Mouse (Mus musculus): ENCODE data around the gene Rbm38.
A peak's percentile ranks its signal among the peaks of the same experiment; 100 is the strongest.

The Rbm38 gene

DNA sequence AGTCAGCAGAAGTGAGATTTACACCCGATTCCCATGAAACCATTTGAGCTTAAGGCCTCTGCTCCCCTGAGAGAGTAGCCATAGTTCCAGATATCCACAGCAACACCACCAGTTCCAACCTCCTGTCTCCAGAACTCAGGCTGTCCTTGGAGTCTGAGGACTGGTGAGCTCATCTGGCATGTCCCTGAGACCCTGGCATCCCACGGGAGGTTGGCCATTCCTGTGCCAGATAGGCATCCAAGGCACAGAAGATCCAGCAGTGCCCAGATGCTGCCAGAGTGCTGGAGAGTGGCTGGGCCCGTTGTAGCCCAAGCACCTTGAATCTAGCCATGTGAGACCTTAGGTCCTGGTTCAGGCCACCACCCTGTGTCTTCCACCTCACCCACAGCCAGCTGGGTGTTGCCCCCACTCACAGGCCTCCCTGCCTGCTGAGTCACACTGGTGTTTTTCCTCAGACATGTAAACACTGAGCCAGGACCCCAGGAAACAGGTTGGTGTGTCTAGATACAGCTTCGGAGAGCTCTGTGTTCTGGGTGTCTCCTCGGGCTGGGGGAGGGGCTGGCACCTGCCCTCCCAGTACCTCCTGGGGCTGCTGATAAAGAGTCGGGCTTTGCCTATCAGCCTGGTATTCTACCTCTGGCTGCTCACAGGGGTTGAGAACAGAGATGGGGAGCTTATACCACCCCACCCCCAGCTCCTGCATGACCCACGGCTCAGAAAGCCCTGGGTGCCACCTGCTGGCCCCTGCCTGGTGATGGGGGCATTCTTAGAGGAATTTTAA lies 17.7 kb downstream of the Rbm38 start:
- no peak for DNase-seq

DNA sequence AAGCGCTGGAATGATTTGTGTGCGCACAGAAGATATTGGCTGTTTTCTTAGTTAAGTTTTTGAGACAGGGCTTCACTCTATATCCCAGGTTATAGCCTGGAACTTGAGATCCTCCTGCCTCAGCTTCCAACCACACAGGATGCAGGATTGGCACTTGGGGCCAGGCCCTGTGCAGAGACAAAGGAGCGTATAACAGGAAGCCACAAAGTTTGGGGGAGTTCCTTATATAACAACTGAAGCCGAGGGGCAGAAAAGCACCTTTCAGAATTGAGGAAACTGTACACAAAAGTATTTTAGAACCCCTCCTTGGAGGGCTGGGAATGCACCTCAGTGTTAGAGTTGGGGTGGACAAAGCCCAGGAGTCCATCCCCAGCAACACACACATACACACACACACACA lies 18.7 kb downstream of the Rbm38 start:
- no peak for DNase-seq

DNA sequence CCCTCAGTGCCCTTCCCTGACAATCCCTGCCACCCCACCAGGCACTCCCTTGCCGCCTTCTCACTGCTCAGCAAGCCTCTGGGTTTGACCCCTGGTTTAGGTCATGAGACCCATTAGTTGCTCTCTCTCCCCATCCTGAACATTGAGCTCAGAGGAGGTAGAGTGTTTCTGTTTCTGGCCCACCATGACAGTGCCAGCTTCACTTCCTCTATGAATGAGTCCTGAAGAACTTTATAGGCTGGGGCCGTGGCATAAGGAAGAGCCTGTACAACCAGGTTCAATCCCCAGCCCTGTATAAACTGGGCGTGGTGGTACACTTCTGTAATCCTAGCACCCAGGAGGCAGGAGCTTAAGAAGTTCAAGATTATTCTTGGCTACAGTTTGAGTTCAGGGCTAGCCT lies 20.5 kb downstream of the Rbm38 start:
- no peak for DNase-seq

DNA sequence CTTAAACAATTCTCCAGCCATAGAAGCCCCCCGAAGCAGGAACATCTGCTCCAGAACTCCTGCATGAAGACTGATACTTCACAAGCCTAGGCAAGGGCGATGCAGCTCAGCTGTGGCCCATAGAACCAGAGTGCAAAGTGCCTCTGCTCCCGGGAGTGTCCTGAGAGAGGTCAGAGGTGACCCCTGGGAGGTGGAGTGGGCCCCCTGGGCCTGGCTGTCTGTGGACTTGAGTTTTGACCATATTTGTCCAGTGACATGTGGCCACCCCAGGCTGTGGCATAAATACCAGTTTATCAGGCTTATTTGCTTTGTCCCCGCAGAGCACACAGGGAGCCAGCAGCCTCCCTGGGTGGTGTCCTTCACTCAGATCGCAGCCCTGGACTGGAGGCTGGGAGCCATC lies 20.9 kb downstream of the Rbm38 start:
- DNase-seq: no peak

DNA sequence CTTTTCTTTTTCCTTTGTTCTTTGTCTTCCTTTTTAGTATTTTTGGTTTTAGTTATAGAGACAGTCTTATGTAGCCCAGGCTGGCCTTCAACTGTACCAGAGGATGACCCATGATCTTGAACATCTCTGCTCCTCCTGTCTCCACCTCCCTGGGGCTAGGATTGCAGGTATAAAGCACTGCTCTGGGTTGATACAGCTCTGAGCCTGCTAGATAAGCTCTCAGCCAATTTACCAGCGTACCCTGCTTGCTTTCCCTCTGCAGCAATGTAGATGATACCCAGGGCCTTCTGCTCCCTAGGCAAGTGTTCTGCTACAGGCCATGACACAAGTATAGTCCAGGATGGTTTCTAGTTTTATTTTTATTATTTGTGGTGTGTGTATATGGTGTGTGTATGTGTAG lies 21.6 kb downstream of the Rbm38 start:
- DNase-seq: no peak

DNA sequence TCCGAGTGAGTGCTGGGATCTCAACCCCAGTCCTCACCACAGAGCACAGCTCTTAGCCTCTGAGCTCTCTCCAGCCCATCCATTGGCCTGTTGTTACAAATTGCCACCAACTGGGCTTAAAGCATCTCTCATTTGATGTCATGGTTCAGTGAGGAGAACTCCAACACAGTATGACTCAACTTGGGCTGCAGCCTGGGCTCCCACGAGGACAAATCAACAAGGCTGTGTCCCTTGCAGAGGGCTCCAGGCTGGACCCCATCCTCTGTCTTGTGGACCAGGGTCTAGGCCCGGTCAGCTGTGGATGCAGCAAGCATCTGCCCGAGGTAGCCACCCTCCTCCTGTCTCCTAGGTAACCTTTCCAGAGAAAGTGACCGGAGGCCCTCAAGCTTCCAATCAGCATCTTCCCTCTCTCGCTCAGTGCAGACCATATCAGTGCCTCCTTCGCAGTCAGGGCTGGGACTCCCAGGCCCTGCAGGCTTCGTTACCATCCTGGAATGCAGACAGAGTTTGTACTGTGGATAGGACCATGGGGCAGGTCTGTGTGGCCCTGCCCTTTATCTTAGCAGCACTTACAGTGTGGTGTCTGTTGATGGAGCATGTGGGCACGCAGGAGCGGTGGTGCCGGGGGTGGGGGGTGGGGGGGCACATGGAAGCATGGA lies 22.3 kb downstream of the Rbm38 start:
- DNase-seq: no peak

DNA sequence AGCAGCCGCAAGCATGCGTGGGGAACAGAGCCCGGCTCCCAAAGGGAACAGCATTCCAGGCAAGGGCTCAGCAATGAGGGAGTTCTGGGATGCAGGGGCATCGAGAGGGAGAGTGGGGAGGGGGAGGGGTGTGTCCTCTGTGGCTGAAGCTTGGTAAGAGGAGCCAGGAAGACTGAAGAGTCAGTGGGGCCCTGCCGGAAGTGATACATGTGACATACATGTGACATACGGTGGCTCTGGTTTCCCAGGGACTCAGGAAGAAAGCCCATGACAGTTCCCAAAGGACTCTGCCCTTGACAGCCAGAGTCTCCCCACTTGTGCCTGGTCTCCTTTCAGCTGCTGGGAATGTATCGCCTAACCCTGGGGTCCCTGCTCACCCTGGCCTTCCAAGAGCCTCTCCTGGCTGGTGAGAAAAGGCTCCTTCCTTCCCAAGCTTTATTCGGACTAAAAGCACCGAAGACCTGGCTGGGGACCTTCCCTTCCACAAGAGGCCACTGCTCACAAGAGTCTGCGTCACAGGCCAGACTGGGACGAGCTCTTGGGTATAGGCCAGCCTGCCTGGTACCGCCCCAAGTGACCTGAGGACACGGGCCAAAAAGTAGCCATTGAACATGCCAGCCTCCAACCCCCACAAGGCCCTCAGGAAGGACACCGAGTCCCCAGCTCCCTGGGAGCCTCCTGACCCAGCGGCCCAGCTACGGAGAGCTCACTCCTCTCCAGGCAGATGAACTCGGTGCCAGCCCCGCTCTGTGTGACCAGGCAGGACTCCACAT lies 24.1 kb downstream of the Rbm38 start:
- peak; percentile 52 for DNase-seq

DNA sequence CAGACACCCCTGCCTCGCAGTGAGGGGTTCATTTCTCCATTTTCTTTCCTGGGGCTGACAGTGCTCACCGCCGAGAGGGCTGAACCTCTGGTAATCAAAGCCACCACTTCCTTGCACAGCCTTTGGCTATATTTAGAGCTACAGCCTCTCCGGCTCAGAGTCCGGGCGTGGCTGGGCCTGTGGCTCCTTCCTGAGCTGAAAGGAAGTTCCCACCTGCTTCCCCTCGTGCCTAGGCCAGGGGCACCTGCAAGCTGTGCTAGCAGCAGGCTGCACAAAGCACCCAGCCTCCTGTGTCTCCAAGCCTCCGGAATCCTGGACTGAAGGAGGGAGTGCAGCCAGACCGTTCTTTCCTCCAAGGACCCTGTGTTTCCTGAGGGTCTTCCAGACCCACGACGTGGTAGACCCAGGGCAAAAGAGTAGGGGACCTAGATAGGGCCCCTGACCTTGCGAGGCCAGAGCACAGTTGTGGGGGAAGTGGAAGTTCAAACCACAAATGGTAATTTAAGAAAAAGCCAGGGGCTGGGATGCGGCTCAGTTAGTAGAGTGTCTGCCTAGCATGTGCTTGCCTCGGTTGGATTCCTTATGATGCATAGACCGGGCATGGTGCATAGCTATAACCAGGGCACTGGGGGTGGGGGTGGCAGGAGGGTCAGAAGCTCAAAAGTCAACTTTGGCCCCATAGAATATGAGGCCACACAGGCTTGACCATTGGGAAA lies 26.4 kb downstream of the Rbm38 start:
- DNase-seq: peak; percentile 35

DNA sequence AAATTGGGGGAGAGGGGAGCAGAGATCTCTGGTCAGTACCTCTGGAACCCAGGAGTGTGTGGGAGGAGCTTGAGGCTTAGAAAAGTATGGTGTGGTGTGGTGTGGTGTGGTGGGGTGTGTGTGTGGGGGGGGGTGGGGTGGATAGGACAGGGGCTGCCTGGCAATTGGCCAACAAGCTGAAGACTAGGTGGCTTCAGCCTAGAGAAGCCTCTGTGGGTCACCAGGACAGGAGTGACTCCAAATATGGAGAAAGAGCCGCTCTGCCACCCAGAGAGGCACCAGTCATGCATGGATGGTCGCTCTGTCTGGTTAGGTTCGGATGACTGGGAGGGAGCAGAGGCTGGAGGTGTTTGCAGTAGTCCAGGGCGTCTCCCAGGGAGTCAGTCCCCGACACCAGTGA lies 27.2 kb downstream of the Rbm38 start:
- DNase-seq: peak; percentile 47

DNA sequence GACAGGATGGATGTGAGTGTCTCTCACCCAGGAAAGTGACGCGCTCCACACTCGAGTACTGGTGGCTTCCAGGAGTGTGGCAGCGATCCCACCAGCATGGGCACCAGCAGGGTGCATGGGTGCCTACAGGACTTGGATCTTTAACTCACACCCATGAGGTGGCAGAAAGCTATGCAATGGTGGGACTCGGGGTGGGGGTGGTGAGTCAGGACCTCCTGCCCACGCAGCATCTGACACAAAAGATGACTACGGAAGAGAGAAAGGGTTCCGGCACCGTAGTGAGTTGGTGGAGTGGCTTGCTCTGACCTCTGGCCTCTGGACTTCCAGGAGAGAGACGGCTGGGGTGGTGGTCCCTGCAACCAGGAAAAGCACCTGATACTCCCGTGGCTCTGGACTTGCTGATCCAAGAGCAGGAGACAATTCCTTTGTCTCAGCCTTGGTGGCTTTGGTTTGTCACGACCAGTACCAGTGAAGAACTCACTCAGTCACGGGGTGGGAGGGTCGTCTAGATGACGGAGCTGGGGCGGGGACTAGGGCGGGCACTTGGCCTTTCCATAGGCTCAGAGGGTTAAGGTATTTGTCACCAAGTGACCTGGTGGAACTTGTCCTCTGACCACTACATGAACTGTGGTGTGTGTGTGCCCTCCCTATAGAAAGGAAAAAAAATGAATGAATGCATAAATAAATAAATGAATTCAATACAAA lies 27.9 kb downstream of the Rbm38 start:
- no peak for DNase-seq

DNA sequence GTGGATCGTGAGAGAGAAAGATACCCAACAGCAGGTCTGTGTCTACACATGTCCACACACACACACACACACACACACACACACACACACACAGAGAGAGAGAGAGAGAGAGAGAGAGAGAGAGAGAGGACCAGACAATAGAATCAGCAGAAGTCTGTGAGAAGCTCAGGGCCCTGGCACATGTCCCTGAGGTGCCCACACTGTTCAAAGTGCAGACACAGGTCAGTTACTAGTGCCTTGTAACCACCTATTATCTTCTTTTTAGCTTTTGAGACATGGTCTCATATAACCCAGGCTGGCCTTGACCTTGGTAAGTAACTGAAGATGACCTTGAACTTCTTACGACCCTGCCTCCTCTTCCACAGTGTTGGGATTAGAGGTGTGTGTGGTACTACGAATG lies 28.9 kb downstream of the Rbm38 start:
- DNase-seq: no peak

DNA sequence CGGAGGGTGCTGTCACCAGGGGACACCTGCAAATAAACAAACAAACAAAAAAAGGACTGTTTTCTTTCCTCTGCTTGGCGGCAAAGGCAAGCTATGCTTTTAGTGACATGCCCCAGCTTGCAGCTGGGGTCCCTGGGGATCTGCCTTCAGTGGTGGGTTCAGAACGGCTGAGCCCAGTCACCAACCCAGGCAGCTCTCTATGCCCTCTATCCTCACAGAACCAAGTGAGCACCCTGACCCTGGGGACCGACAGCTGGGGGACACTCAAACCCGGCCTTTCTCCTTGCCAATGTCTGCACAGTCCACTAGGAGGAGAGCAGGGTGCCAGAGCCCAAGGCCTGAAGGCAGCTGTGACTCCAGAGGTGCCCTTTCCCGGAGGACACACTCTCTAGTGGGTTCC lies 29.5 kb downstream of the Rbm38 start:
- no peak for DNase-seq

DNA sequence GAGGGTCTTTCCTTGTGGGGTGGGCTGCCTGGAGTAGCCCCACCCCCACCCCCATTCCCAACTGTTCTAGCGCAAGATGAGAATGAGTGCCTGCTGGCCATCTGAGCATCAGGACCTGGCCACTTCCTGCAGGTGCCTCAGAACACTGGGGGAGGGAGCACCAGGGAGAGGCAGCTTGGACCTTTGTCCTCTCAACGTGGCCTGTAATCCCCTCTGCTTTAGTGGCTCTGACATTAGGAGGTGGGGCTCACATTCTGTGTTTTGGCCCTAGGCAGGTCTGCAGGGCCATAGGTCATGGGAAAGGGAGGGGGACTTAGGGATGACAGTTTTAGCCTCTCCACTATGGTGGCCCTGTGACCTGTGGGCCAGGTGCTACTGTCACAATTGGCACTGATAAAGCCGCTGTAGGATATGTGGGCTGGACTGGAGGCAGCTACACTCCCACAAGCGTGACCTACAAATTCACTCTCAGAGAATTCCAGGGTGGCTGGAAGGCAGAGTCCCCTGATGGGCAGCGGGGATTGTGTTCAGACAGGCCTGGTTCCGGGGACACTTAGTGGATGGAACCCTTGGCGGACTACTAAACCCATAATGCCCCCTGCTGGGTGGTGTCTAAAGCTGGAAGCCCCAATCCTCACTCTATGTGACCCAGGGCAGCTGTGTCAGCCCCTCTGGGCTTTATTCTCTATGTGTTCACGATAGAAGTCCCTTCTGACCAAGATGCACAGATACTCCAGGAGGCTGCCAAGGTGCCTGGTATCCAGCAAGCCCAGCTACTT lies 30.5 kb downstream of the Rbm38 start:
- peak; percentile 9 for DNase-seq

DNA sequence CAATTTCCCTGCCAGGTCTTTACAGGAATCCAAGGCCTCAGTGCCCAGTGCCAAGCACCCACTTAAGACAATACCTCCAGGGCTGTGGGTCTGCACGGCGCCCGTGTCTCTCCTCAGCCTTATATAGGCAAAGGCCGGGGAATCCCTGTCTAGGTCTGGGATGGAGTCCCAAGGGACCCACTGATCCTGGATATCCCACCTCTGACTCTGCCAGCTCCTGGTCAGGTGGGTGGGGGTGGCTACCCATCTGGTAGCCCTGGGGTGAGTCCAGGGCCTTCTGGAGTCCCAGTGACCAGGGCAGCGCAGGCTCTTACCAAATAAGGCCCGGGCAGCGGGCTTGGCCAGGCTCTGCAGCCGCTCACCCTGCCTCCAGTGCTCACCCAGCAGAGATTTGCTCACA lies 32.6 kb downstream of the Rbm38 start:
- no peak for DNase-seq

DNA sequence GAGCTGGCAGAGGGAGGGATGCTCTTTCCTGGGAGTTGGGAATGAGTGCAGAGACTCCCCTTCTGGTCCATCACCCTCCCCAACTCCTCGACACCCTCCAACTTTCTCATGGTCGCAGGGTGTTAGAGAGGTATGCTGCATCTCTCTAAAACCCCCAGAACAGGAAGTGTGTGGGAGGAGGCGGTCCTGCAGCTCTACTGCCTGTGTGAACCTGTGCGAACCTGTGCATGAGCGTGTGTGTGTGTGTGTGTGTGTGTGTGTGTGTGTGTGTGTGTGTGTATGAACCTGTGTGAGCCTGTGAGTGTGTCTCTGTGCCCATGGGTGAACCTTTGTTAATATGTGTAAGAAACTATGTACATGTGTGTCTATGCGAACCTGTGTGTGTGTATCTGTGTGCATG lies 33.5 kb downstream of the Rbm38 start:
- DNase-seq: no peak

DNA sequence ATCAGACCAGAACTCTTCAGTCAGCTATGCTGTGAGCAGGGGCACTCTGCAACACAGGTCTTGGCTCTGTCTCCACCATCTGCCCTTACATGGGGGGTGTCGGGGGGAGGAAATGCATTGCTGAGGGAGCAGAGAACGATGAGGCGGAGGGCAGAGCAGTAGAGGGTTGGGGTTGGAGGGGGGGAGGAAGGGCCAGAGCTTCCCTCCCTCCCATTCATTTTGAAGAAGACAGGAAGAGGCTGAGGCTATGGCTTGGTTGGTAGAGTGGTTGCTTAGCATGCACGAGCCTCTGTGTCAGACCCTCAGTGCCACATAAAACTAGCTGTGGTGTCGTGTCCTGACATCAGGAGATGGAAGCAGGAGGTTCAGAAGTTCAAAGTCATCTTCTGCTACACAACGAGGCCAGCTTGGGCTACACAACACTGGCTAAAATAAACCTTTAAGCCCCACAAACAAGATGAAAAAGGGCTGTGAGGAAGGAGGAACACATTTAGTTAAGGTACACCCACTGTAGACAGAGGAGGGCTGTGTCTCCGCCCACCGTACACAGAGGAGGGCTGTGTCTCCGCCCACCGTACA lies 36.1 kb downstream of the Rbm38 start:
- peak; percentile 2 for DNase-seq

DNA sequence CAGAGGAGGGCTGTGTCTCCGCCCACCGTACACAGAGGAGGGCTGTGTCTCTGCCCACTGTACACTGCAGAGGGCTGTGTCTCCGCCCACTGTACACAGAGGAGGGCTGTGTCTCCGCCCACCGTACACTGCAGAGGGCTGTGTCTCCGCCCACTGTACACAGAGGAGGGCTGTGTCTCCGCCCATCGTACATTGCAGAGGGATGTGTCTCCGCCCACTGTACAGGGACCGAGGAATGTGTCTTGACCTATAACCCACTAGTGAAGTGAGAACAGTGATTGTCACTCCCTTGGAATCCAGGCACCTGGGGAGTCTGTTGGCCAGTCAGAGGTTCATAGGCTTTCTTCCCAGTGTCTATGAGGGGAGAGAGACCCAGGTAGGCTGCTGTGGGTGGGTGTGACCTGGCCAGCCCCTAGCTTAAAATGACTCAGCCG lies 36.6 kb downstream of the Rbm38 start:
- peak; percentile 3 for DNase-seq

DNA sequence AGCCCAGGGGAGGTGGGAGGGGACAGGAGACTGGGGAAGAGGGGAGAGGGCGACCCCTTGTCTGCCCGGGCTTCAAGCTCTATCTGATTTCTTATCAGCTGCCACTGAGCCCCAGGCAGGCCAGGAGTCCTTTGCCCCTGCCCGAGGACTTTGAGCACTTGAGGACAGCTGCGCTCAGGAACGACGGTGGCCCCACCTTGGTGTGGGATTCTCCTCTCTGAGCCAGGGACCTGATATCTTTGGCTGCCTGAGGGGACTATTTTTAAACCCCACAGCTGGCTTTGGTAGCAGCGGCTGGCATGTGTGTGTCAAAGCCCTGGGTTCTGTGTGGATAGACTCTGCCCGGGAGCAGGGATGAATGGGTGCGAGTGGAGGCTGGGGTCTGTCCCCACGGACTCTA lies 37.3 kb downstream of the Rbm38 start:
- DNase-seq: peak; percentile 5

DNA sequence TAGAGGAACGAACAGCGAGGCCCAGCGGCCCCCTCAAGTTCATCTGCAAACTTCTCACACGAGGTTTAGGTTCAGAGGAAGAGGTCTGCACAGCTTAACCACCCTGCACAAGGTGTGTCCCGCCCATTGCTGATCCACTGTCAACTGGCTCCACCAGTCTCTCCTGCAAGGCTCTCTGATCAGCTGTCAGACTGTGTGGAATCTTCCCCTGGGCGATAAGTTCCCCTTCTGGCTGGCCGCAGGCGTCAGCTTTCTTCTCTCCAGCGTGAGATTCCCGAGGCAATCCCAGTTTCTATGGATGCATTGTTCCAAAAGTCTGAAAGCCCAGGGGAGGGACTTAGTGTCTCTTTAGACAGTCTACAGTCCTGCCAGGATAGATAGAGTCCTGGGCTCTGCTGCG lies 38.0 kb downstream of the Rbm38 start:
- peak; percentile 3 for DNase-seq

DNA sequence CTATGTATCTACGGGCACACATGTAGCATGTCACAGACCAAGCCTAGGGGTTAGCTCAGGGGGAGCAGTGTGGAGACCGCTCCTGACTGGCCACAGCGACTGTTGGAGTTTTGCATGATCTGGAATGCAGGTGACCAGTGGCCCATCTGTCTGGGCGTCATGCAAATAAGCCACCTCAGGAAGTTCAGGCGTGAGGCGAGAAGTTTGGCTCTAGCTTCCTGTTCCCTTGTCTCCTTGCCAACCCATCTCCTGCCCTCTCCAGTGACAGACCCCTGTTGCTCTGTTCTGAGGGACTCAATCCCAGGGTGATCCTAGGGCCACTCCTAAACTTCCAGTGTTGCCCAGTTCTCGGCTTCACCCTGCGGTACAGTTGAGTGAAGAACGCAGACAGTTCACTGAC lies 40.2 kb downstream of the Rbm38 start:
- DNase-seq: no peak
